Mouse (Mus musculus) limb, embryonic 10.5 days (tissue): ENCODE measurements around the gene Tha1. TPM values are rescaled to one million over a fixed set of nuclear protein-coding genes. Genes with fewer than 3 reads are reported as not detected.

Experiments used
- DNase-seq: peaks from one replicate; pipeline ENCODE4 v3.0.0-alpha.2; 2017; ENCODE audit warnings: low spot score
- H3K27ac ChIP-seq: fragments of 300-500 bp; sonication (generic); 2 replicates; pipeline ENCODE4 v1.5.1; 2016; ENCODE audit warnings: mild to moderate bottlenecking
- H3K27me3 ChIP-seq: fragments of 300-500 bp; sonication (generic); 2 replicates; pipeline ENCODE4 v1.6.1; 2016; ENCODE audit warnings: low read depth, mild to moderate bottlenecking; ENCODE audit not compliant: poor library complexity, severe bottlenecking
- H3K36me3 ChIP-seq: fragments of 300-500 bp; sonication (generic); 2 replicates; pipeline ENCODE4 v1.6.1; 2016; ENCODE audit warnings: mild to moderate bottlenecking, moderate library complexity
- H3K4me1 ChIP-seq: fragments of 300-500 bp; sonication (generic); 2 replicates; pipeline ENCODE4 v1.6.1; 2016
- H3K4me3 ChIP-seq: fragments of 300-500 bp; sonication (generic); 2 replicates; pipeline ENCODE4 v1.5.1; 2016; ENCODE audit warnings: mild to moderate bottlenecking, moderate library complexity
- H3K9me3 ChIP-seq: fragments of 300-500 bp; sonication (generic); replicated peaks from 2 replicates; pipeline ENCODE4 v1.6.1; 2016; ENCODE audit warnings: mild to moderate bottlenecking
- WGBS: fragments of 180-500 bp; shearing (Covaris S2); methylation state at CpG from one replicate; pipeline ENCODE4 v1.1.7; 2016; 5-methylcytosine and 5-hydroxymethylcytosine counted together
- polyA plus RNA-seq: library from polyadenylated mRNA; unstranded; fragments of >200 nt; fragmentation: Nextera tagmentation; extraction: Ambion mirVana; gene quantifications from 2 replicates; pipeline ENCODE4 v1.2.1, GENCODE M21; 2016

The Tha1 gene
- polyA plus RNA-seq, 1 experiment from 2014 or later, result 2.4 TPM

DNA sequence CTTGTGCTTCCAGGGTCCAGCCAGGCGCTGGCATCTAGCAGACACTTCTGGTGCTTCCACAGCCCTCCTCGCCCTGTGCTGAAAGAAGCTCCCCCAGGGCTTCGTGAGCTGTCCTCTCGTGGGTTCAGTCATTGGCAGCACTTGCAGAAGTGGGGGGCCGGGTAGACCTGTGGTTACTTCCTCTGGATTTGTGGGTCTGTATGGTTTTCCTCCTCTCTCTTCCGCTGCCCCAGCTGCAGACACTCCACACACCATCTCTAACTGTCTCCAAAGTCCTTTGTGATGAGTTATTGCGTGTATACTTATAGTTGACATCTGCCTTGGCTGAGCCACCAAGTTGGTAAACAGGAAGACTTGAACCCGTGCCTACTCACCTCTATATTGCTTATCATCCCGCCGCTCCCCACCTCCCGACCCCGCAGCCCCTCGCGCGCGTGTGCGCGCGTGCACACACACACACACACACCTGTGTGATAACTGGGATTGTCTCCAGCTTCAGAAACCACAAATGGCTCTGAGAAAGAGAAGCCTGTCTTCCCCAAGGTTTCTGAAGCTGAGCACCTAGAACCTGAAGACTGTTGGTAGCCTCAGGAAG lies 18.4 kb upstream of the Tha1 start:
- WGBS, result 91% methylated on average over 19 of the region's 19 CpGs
- DNase-seq, result no peak
- Histone ChIP-seq H3K9me3 (no peaks in the 10 kb centered on the region), H3K36me3 (no peaks in the 10 kb centered on the region), H3K4me3 (no peak overlapping the region), H3K27ac (no peak overlapping the region), H3K4me1 (peaks cover 38% of the 10 kb centered on the region), H3K27me3 (peaks cover 59% of the 10 kb centered on the region)

DNA sequence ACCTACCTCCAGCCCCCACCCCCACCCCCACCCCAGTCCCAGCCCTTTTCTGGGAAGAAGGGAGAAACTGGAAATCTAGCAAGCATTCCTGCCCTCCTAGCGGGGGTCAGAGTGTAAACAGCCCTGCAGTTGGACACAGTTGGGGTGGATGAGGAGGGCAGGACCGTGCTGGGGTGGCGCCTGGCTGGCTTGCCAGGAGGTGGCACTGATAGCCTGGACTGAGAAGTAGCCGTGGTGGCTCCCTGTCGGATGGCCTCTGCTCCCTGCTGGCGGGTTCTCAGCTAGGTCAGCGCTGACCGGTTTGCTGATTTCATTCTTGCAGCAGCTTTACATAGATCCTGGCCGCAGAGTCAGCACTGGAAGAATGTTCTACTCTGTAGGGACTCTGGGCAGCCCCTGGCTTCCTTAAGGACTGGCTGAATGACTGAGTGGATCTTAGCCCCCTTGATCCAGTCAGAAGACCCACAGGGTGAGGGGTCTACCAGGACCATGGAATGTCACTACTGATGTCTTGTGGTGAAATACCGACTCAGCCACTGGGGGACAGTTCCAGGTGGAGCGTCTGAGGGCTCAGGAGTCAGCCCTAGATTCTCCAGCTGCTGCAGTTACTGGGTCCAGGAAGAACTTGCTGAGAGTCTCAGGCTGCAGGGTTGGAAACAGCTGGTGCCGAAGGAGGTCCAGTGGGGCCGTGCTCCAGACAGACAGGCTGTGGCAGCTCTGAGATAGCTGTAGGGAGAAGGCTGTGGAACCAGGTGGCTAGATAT lies 17.4 kb upstream of the Tha1 start:
- peaks cover 69% of the 10 kb centered on the region for H3K27me3 ChIP-seq
- DNase-seq, result no peak
- peak overlapping the region; percentile 83 for H3K27ac ChIP-seq

DNA sequence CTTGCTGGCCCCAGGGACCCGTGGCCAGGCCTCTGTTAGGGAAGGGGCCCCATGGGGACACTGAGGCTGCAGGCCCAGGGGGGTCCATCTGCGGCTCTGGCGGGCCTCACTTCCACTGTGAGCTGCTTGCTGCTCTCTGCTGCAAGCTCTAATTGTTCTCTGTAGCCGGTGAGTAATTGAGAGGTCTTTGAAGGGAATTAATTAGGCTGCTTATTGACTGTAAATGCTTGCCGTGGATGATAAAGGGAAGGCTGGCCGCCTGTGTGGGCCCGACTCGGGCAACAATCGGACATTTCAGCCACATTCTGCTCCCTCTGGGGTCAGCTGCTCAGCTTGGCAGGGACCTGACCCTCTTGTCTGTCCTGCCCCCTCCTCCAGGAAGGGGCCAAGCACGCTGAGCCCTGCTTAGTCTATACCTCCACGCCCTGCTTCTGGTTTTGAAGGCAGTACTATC lies 16.6 kb upstream of the Tha1 start:
- DNase-seq, result no peak
- Histone ChIP-seq H3K27me3 (peaks cover 75% of the 10 kb centered on the region), H3K36me3 (no peaks in the 10 kb centered on the region), H3K4me1 (peaks cover 48% of the 10 kb centered on the region), H3K4me3 (peak overlapping the region; percentile 49), H3K9me3 (no peaks in the 10 kb centered on the region), H3K27ac (peak overlapping the region; percentile 83)
- 4% methylated on average over 11 of the region's 11 CpGs for WGBS

More for the DNA sequence above, 17.4 kb upstream of the Tha1 start:
- Histone ChIP-seq H3K36me3 (no peaks in the 10 kb centered on the region), H3K9me3 (no peaks in the 10 kb centered on the region), H3K4me1 (peaks cover 46% of the 10 kb centered on the region), H3K4me3 (peak overlapping the region; percentile 49; the same call in 1 of the 2 replicates)
- WGBS, result 20% methylated on average over 13 of the region's 13 CpGs

DNA sequence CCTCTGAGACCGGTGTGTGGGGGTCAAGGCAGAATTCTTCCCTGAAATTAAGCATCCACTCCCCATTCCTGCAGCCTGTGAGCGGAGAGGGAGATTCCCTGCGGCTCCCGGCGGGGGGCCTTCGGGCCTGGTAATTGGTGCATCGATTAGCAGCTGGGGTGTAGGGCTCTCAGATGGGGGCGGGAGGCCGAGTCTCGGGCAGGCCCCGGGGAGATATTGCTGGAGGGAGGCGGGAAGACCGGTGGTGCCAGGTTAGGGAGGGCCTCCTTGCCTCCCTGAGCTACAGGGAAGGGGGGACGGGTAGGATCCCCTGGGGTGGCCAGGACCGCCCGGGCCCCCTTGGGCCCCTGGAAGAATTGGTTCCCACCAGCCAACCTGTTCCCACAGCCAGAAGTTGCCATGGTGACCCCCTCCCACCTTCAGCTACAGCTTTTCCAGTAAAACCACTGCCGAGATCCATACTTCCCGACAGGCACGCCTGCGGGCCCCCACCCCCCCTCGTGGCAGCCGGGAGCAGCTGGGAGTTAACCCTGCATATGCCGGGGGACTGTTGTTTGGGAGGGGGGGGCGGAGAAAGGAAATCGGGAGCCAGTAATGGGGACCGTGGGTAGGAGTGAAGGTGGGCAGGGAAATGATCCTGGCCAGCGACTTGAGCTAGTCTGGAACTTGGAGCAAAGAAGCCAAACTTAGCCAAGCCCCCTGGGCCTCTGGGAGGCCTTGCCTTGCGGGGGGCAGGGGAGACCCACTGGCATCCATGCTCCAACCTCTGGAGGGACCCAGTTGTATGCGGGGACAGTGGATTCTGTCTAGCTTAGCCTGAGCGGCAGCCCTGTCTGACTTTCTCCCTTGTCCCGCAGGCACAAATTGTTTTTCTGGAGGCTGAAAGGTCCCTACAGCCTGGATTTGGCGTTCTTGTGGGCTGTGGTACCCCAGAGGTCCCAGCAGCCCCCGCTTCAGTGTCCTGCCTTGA lies 15.9 kb upstream of the Tha1 start:
- Histone ChIP-seq H3K4me1 (peaks cover 48% of the 10 kb centered on the region), H3K9me3 (no peaks in the 10 kb centered on the region)
- DNase-seq, result peak; percentile 79

DNA sequence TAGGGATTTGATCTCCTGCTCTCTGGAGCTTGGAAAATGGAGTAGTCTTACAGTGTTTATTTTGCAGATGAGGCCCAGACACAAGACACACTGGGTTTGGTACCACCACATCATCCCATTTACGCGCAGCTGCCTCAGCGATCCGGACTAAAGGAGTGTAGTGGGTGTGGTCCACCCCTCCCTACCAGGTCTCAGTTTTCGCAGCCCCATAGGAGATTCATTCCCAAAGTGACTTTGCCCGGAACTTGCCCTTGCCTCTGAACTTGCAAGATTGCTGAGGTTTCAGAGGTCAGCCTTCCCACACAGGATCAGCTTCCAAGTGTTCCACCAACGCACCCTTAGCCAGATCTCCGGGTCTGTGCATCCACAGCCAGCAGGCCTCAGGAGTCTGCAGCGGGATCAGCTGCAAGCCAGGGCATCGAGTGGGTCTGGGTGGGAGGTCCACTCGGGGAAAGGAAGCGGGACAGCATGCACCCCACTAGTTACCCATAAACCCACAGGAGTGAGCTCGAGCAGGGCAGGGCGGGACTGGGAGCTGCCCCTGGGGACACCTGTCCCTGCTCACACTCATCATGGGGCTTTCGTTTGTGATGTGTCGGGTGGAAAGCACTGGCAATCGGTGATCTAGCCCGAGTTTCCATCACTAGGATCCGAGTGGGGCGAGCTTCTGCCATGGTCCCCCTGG lies 15.0 kb upstream of the Tha1 start:
- 6% methylated on average over 20 of the region's 20 CpGs for WGBS
- peaks cover 86% of the 10 kb centered on the region for H3K27me3 ChIP-seq
- DNase-seq, result no peak
- peaks cover 52% of the 10 kb centered on the region for H3K4me1 ChIP-seq
- H3K36me3 ChIP-seq, result no peaks in the 10 kb centered on the region
- peak overlapping the region; percentile 83 for H3K27ac ChIP-seq
- peak overlapping the region; percentile 49 for H3K4me3 ChIP-seq
- H3K9me3 ChIP-seq, result no peaks in the 10 kb centered on the region

More for the DNA sequence above, 15.9 kb upstream of the Tha1 start:
- peak overlapping the region; percentile 49 for H3K4me3 ChIP-seq
- peaks cover 79% of the 10 kb centered on the region for H3K27me3 ChIP-seq
- no peaks in the 10 kb centered on the region for H3K36me3 ChIP-seq
- WGBS, result 4% methylated on average over 33 of the region's 33 CpGs
- H3K27ac ChIP-seq, result peak overlapping the region; percentile 83

DNA sequence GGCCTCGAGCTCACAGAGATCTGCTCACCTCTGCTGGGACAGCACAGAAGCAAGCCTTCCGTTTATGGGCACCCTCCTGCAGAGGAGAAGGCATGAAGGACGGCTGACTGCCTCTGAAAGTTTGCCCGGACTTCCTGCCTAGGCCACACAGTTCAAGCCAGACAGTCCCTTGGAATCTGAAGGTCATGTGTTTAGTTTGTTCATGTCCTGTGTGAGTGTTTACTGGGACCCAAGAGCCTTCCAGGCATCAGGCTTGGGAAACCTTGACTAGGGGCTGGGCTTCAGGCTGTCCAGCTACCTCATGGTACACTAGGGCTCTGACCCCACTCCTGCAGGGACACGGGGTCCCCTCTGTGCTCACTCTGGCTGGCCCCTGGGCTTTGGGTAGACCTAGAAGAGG lies 12.7 kb upstream of the Tha1 start:
- peaks cover 73% of the 10 kb centered on the region for H3K27me3 ChIP-seq
- H3K9me3 ChIP-seq, result no peaks in the 10 kb centered on the region
- DNase-seq, result no peak
- H3K36me3 ChIP-seq, result no peaks in the 10 kb centered on the region
- peaks cover 59% of the 10 kb centered on the region for H3K4me1 ChIP-seq
- H3K27ac ChIP-seq, result 0 out of 2 replicates have a peak overlapping the region, but pooled peaks have one; percentile 8
- no peak overlapping the region for H3K4me3 ChIP-seq
- WGBS, result 53% methylated on average over 5 of the region's 5 CpGs

DNA sequence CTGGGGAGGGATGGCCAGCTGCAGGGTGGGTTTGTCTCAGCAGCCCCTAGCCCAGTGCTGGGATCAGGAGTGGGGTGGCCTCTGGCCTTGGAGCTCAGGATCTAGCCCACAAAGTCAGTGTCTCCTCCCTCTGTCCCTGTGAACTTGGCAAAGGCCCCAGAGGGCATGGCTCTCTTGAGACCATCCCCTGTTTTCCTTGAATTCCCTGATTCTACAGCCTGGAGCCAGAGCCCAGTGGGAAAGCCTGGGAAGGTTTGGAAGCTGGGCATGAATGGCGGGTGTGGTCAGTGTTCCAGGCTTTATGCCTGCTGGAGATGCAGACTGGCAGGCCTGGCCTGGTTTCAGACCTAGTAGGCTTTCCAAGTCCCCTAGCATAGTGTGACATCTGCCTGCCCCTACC lies 8.9 kb upstream of the Tha1 start:
- Histone ChIP-seq H3K27ac (0 out of 2 replicates have a peak overlapping the region, but pooled peaks have one; percentile 4), H3K4me3 (no peak overlapping the region), H3K27me3 (peaks cover 35% of the 10 kb centered on the region), H3K9me3 (no peaks in the 10 kb centered on the region), H3K4me1 (peaks cover 46% of the 10 kb centered on the region), H3K36me3 (no peaks in the 10 kb centered on the region)
- DNase-seq, result no peak
- 100% methylated on average over 1 of the region's 1 CpGs for WGBS

DNA sequence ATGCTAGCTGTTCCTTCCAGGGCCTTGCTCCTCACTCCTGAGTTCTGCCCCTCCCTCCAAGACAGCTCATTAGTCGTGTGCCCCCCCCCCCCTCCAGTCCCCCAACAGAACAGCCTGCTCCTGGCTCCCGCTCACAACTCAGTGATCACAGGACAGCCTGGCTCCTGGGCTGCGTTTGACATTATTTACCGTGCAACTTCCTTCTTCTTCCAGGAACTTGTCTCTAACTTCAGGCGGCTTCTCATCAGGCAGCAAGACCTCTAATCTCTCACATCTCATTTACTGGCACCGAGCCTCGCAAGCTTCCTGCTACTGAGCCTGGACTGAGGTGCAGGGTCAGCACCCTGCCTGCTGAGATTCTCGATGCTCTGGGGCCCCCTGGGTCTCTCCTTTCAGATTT lies 8.5 kb upstream of the Tha1 start:
- Histone ChIP-seq H3K9me3 (no peaks in the 10 kb centered on the region), H3K27ac (peak overlapping the region; percentile 4; the same call in 1 of the 2 replicates), H3K4me3 (no peak overlapping the region), H3K27me3 (peaks cover 34% of the 10 kb centered on the region), H3K4me1 (peaks cover 46% of the 10 kb centered on the region), H3K36me3 (no peaks in the 10 kb centered on the region)
- WGBS, result 12% methylated on average over 8 of the region's 8 CpGs
- no peak for DNase-seq

DNA sequence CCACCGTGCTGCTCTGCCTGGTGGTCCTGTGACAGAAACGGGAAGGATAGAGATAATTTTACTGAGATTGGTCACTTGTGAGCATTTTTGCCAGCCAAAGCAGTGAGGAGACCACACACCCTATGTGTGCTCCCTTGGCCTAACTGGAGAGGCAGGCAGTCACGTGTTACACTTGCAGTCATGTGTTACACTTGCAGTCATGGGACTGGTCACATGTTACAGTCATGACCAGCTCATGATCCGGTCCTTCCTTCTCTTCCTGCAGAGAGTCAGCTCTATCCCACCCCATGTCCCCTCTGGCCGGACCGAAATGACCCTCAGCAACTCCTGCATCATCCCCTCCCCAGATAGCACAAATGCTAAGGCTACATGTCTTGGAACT lies 7.7 kb upstream of the Tha1 start:
- 0 out of 2 replicates have a peak overlapping the region, but pooled peaks have one; percentile 4 for H3K27ac ChIP-seq
- H3K4me1 ChIP-seq, result peaks cover 41% of the 10 kb centered on the region
- H3K4me3 ChIP-seq, result no peak overlapping the region
- no peak for DNase-seq
- no peaks in the 10 kb centered on the region for H3K9me3 ChIP-seq
- H3K36me3 ChIP-seq, result no peaks in the 10 kb centered on the region
- H3K27me3 ChIP-seq, result peaks cover 27% of the 10 kb centered on the region; the same call in 1 of the 2 replicates
- 90% methylated on average over 6 of the region's 6 CpGs for WGBS

DNA sequence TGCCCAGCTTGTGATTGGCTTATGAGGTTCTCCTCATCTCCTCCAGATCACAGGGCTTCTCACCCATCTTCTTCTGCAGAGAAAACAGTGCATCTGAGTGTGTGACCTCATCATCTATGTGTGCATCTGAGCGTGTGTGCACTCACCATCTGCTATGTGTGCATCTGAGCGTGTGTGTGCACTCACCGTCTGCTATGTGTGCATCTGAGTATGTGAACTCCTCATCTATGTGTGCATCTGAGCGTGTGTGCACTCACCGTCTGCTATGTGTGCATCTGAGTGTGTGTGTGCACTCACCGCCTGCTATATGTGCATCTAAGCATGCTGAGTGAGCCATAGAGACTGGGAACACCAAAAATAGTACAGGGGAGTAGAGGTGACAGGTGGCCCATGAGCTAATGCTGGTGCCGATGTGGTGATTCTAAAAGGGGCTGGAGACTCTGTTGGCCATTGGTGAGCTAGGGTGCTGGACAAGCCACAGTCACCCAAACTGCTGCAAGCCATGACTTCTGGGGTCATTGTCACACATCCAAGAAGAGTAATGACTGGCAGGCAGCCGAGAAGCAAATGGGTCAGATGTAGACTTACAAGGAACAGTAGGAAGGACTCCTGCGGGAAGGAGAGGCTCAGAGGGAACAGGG lies 7.2 kb upstream of the Tha1 start:
- H3K9me3 ChIP-seq, result no peaks in the 10 kb centered on the region
- WGBS, result 93% methylated on average over 9 of the region's 9 CpGs
- H3K4me1 ChIP-seq, result peaks cover 37% of the 10 kb centered on the region
- peaks cover 23% of the 10 kb centered on the region; the same call in 1 of the 2 replicates for H3K27me3 ChIP-seq
- DNase-seq, result no peak
- no peaks in the 10 kb centered on the region for H3K36me3 ChIP-seq
- H3K27ac ChIP-seq, result no peak overlapping the region
- H3K4me3 ChIP-seq, result no peak overlapping the region

DNA sequence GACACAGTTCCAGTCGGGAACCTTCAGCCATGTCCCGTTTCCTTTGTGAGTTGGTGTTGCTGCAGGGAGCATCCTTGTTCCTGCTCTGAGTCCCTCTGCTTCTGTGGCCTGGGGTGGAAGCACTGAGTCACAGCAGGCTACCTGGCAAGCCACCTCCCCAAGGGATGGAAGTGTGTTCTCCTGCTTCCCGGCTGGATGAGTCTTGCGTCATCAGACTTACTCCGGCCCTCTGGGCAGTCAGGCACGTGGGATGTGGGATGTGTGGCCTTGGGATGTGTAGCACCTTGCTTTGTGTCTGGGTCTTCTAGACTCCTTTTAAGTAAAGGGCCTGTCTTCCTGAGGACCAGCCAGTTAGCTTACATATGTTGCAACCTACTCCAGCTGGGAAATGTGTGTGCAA lies 6.4 kb upstream of the Tha1 start:
- WGBS, result 82% methylated on average over 6 of the region's 6 CpGs
- Histone ChIP-seq H3K9me3 (no peaks in the 10 kb centered on the region), H3K4me1 (peaks cover 37% of the 10 kb centered on the region), H3K36me3 (no peaks in the 10 kb centered on the region), H3K27me3 (peaks cover 16% of the 10 kb centered on the region; the same call in 1 of the 2 replicates), H3K27ac (no peak overlapping the region), H3K4me3 (no peak overlapping the region)
- DNase-seq, result no peak

DNA sequence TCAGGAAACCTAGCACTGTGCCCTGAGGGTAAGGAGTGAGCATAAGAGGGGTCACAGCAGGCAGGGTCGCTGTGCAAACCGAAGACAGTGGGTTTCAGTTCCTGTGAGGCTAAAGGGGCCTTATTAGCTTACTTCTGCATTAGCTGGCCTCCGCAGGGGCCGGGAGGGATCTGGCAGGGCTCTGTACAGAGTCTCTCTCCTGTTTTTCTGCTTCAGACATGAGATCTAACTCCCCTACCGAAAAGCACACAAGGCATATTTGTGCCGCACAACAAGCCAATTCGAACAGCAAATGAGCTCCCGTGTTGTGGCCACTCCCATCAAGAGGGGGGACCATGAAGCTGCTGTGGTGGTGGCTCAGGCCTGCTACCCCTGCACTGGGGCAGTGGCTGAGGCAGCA lies 5.6 kb upstream of the Tha1 start:
- DNase-seq, result no peak
- H3K27me3 ChIP-seq, result peaks cover 13% of the 10 kb centered on the region; the same call in 1 of the 2 replicates

More for the DNA sequence above, 5.6 kb upstream of the Tha1 start:
- no peaks in the 10 kb centered on the region for H3K36me3 ChIP-seq
- WGBS, result 43% methylated on average over 8 of the region's 8 CpGs
- no peaks in the 10 kb centered on the region for H3K9me3 ChIP-seq
- peak overlapping the region; percentile 57 for H3K27ac ChIP-seq
- H3K4me1 ChIP-seq, result peaks cover 40% of the 10 kb centered on the region
- no peak overlapping the region for H3K4me3 ChIP-seq
